12 mouse cellular contexts compared by ENCODE assay signal in genomic region chr8:119459724-119460123, GRCm38 (mm10). TPM values are rescaled to one million over a fixed set of nuclear protein-coding genes. Genes with fewer than 3 reads are reported as not detected.
A peak's percentile ranks its signal among the peaks of the same experiment; 100 is the strongest.
DNase-seq lines count a peak whose midpoint lies in the region; ATAC-seq lines count a peak whose summit lies in the region.
"Had no signal": no experiment of that assay in that cellular context is flagged by ENCODE, and none has a peak within 500 bp of the region (broad histone marks: within the 10 kb centered on the region; RNA-seq: fewer than 3 reads in every experiment).

No protein-coding gene starts in this region.

- H3K27me3 ChIP-seq in forebrain, embryonic 12.5 days, result peaks cover 14% of the 10 kb centered on the region; the same call in 1 of the 2 replicates
- peaks cover 22% of the 10 kb centered on the region for H3K27me3 ChIP-seq in forebrain, embryonic 10.5 days (ENCODE audit: poor library complexity, severe bottlenecking)
- H3K27me3 ChIP-seq in hindbrain, embryonic 15.5 days, result peaks cover 3% of the 10 kb centered on the region; the same call in 1 of the 2 replicates
- no peaks in the 10 kb centered on the region; the same call in 1 of the 2 replicates for H3K27me3 ChIP-seq in neural tube, embryonic 15.5 days (replicated peaks)

- peak overlapping the region; percentile 74 for H3K27ac ChIP-seq in forebrain, embryonic 12.5 days
- no peak overlapping the region for H3K27ac ChIP-seq in forebrain, embryonic 10.5 days
- peak overlapping the region; percentile 55 for H3K27ac ChIP-seq in hindbrain, embryonic 15.5 days (replicated peaks)
- peak overlapping the region; percentile 68 for H3K27ac ChIP-seq in neural tube, embryonic 15.5 days (replicated peaks)
- H3K27ac ChIP-seq: limb, embryonic 15.5 days had no signal

- H3K9me3 ChIP-seq in forebrain, embryonic 12.5 days, result no peaks in the 10 kb centered on the region
- H3K9me3 ChIP-seq in forebrain, embryonic 10.5 days, result no peaks in the 10 kb centered on the region
- H3K9me3 ChIP-seq in hindbrain, embryonic 15.5 days, result no peaks in the 10 kb centered on the region
- H3K9me3 ChIP-seq in neural tube, embryonic 15.5 days (replicated peaks), result no peaks in the 10 kb centered on the region
- H3K9me3 ChIP-seq: limb, embryonic 15.5 days had no signal

- DNase-seq in forebrain, embryonic 10.5 days (ENCODE audit: extremely low spot score, low spot score), result no peak
- DNase-seq in ovary, postnatal 36 days (ENCODE audit: low spot score), result peak; percentile 40
- DNase-seq in ovary, postnatal 14 days (ENCODE audit: low spot score), result no peak
- no peak for DNase-seq in left cerebral cortex, postnatal 14 days (ENCODE audit: low spot score in 2 of 2)
- DNase-seq: cerebellum, adult 9-10 months; kidney, postnatal 14 days had no signal

- intact Hi-C loops in left cerebral cortex, postnatal 14 days (cut with DNase I), result no loop called here

- no peaks in the 10 kb centered on the region for H3K36me3 ChIP-seq in forebrain, embryonic 12.5 days (replicated peaks)
- H3K36me3 ChIP-seq in forebrain, embryonic 10.5 days (replicated peaks), result no peaks in the 10 kb centered on the region; the same call in none of the 2 replicates
- H3K36me3 ChIP-seq in hindbrain, embryonic 15.5 days, result no peaks in the 10 kb centered on the region
- no peaks in the 10 kb centered on the region for H3K36me3 ChIP-seq in neural tube, embryonic 15.5 days
- H3K36me3 ChIP-seq: limb, embryonic 15.5 days had no signal

- ATAC-seq in forebrain, embryonic 12.5 days (ENCODE audit: low FRiP score), result peak; percentile 45; the same call in 1 of the 2 replicates
- peak; percentile 27; the same call in 1 of the 2 replicates for ATAC-seq in hindbrain, embryonic 15.5 days (ENCODE audit: low FRiP score, low read depth)
- peak; percentile 25; the same call in 1 of the 2 replicates for ATAC-seq in neural tube, embryonic 15.5 days (ENCODE audit: low FRiP score)
- no peak for ATAC-seq in activated CD4-positive, CD25-positive, alpha-beta regulatory T cell, adult 4 months

- H3K4me2 ChIP-seq in forebrain, embryonic 12.5 days, result no peak overlapping the region
- peak overlapping the region; percentile 24 for H3K4me2 ChIP-seq in hindbrain, embryonic 15.5 days
- H3K4me2 ChIP-seq in neural tube, embryonic 15.5 days, result peak overlapping the region; percentile 15; the same call in 1 of the 2 replicates
- H3K4me2 ChIP-seq: limb, embryonic 15.5 days had no signal

- no peak overlapping the region for H3K4me3 ChIP-seq in forebrain, embryonic 12.5 days (replicated peaks)
- H3K4me3 ChIP-seq in forebrain, embryonic 10.5 days, result no peak overlapping the region
- no peak overlapping the region for H3K4me3 ChIP-seq in hindbrain, embryonic 15.5 days
- H3K4me3 ChIP-seq in neural tube, embryonic 15.5 days (replicated peaks), result no peak overlapping the region
- H3K4me3 ChIP-seq: limb, embryonic 15.5 days had no signal

- H3K9ac ChIP-seq in forebrain, embryonic 12.5 days, result no peak overlapping the region
- no peak overlapping the region for H3K9ac ChIP-seq in hindbrain, embryonic 15.5 days
- no peak overlapping the region for H3K9ac ChIP-seq in neural tube, embryonic 15.5 days (replicated peaks)
- H3K9ac ChIP-seq: limb, embryonic 15.5 days had no signal

- 57% methylated on average over 16 of the region's 16 CpGs for WGBS in forebrain, embryonic 12.5 days
- 79% methylated on average over 16 of the region's 16 CpGs for WGBS in forebrain, embryonic 10.5 days
- 13% methylated on average over 16 of the region's 16 CpGs for WGBS in hindbrain, embryonic 15.5 days
- 18% methylated on average over 16 of the region's 16 CpGs for WGBS in neural tube, embryonic 15.5 days

- H3K4me1 ChIP-seq in forebrain, embryonic 12.5 days, result peaks cover 35% of the 10 kb centered on the region
- H3K4me1 ChIP-seq in forebrain, embryonic 10.5 days, result peaks cover 27% of the 10 kb centered on the region
- H3K4me1 ChIP-seq in hindbrain, embryonic 15.5 days (replicated peaks), result peaks cover 33% of the 10 kb centered on the region
- peaks cover 36% of the 10 kb centered on the region for H3K4me1 ChIP-seq in neural tube, embryonic 15.5 days

RNA-seq across cellular contexts. Expression of gene Necab2, which starts 13.2 kb away (rescaled TPM):
- polyA plus RNA-seq in forebrain, embryonic 12.5 days (2016; fragmentation: Nextera tagmentation; extraction: Ambion mirVana), result 14.6 and 15.4 TPM in 2 replicates
- polyA plus RNA-seq in forebrain, embryonic 10.5 days (2016; fragmentation: Nextera tagmentation; extraction: Ambion mirVana), result 15.5 and 19.1 TPM in 2 replicates
- polyA plus RNA-seq in hindbrain, embryonic 15.5 days (2015; fragmentation: Nextera tagmentation; extraction: Ambion mirVana), result 45.8 and 48.3 TPM in 2 replicates
- 35.3 and 45.3 TPM in 2 replicates for polyA plus RNA-seq in neural tube, embryonic 15.5 days (2015; fragmentation: Nextera tagmentation; extraction: Ambion mirVana)
- not detected for polyA plus RNA-seq in activated CD4-positive, CD25-positive, alpha-beta regulatory T cell, adult 4 months (2017; shearing (Covaris generic))
- total RNA-seq in left cerebral cortex, postnatal 14 days (2021), result 10 to 100 TPM; 42.8 to 60.9 TPM
- total RNA-seq: megakaryocyte, adult 5-6 weeks had no signal

RNA-seq across cellular contexts. Expression of gene Osgin1, which starts 25.8 kb away (rescaled TPM):
- 0.13 and 0.65 TPM in 2 replicates for polyA plus RNA-seq in forebrain, embryonic 12.5 days (2016; fragmentation: Nextera tagmentation; extraction: Ambion mirVana)
- polyA plus RNA-seq in forebrain, embryonic 10.5 days (2016; fragmentation: Nextera tagmentation; extraction: Ambion mirVana), result 0.48 and 0.73 TPM in 2 replicates
- 0.38 TPM in 2 replicates for polyA plus RNA-seq in hindbrain, embryonic 15.5 days (2015; fragmentation: Nextera tagmentation; extraction: Ambion mirVana)
- polyA plus RNA-seq in neural tube, embryonic 15.5 days (2015; fragmentation: Nextera tagmentation; extraction: Ambion mirVana), result 0.35 and 0.82 TPM in 2 replicates
- polyA plus RNA-seq in activated CD4-positive, CD25-positive, alpha-beta regulatory T cell, adult 4 months (2017; shearing (Covaris generic)), result 10 to 100 TPM in 1 of 2 experiments, 1 to 10 TPM in 1; 8.0 to 18.6 TPM
- total RNA-seq in left cerebral cortex, postnatal 14 days (2021), result under 1 TPM; 0.40 to 0.53 TPM

RNA-seq across cellular contexts. Expression of gene Slc38a8, which starts 41.8 kb away (rescaled TPM):
- 0.20 TPM in 1 of 2 replicates, not detected in the other for polyA plus RNA-seq in forebrain, embryonic 12.5 days (2016; fragmentation: Nextera tagmentation; extraction: Ambion mirVana)
- polyA plus RNA-seq in forebrain, embryonic 10.5 days (2016; fragmentation: Nextera tagmentation; extraction: Ambion mirVana), result 1.0 and 4.4 TPM in 2 replicates
- 0.13 and 0.22 TPM in 2 replicates for polyA plus RNA-seq in hindbrain, embryonic 15.5 days (2015; fragmentation: Nextera tagmentation; extraction: Ambion mirVana)
- polyA plus RNA-seq in neural tube, embryonic 15.5 days (2015; fragmentation: Nextera tagmentation; extraction: Ambion mirVana), result not detected in 2 replicates
- polyA plus RNA-seq in activated CD4-positive, CD25-positive, alpha-beta regulatory T cell, adult 4 months (2017; shearing (Covaris generic)), result not detected
- under 1 TPM; 0.17 to 0.22 TPM for total RNA-seq in left cerebral cortex, postnatal 14 days (2021)
- total RNA-seq: megakaryocyte, adult 5-6 weeks had no signal
- polyA plus RNA-seq: limb, embryonic 15.5 days had no signal

Comparison
In these comparisons a context has a peak if more than half of its experiments do, and no peak if none do; other contexts are left out.
1. RNA of gene Necab2, which starts 13.2 kb away (polyA plus RNA-seq): 45.8 to 48.3 TPM in hindbrain, embryonic 15.5 days, 35.3 to 45.3 TPM in neural tube, embryonic 15.5 days, 15.5 to 19.1 TPM in forebrain, embryonic 10.5 days and 14.6 to 15.4 TPM in forebrain, embryonic 12.5 days; not detected in activated CD4-positive, CD25-positive, alpha-beta regulatory T cell, adult 4 months; every median in the first group is over 10 times any median in the second.